Mouse (Mus musculus): ENCODE measurements around the gene Arl4c. TPM values are rescaled to one million over a fixed set of nuclear protein-coding genes. Genes with fewer than 3 reads are reported as not detected.
"Not testable (repeated sequence)": the region's sequence is repeated elsewhere in the genome, so short reads cannot be mapped to it uniquely, and the experiment has no call there.

Gene Arl4c
- polyA plus RNA-seq, 1 experiment from 2014 or later: 23.0 TPM

GRCm38 (mm10) chr1:88641678-88642215 is 60.3 kb downstream of the Arl4c start:
- 71% methylated on average over 2 of the region's 2 CpGs for WGBS

GRCm38 (mm10) chr1:88641194-88641593 is 60.8 kb downstream of the Arl4c start:
- Histone ChIP-seq H3K27me3 (ENCODE audit: control insufficient read depth, insufficient read depth, low read length) (no peaks in the 10 kb centered on the region), H3K9me3 (ENCODE audit: control insufficient read depth, low read length) (no peaks in the 10 kb centered on the region), H3K4me2 (replicated peaks) (no peak overlapping the region), H3K4me3 (replicated peaks; ENCODE audit: low read length) (no peak overlapping the region), H3K27ac (no peak overlapping the region), H3K4me1 (replicated peaks; ENCODE audit: control insufficient read depth, insufficient read depth, low read length) (peaks cover 13% of the 10 kb centered on the region), H3K36me3 (replicated peaks; ENCODE audit: control insufficient read depth, insufficient read depth) (no peaks in the 10 kb centered on the region), H3K9ac (no peak overlapping the region)
- 89% methylated on average over 3 of the region's 3 CpGs for WGBS
- DNase-seq (ENCODE audit: low spot score): no peak
- no peak for ATAC-seq (ENCODE audit: low FRiP score)

More at GRCm38 (mm10) chr1:88641678-88642215, 60.3 kb downstream of the Arl4c start:
- DNase-seq (ENCODE audit: low spot score) (no peak), ATAC-seq (ENCODE audit: low FRiP score) (no peak)
- H3K9me3 ChIP-seq (ENCODE audit: control insufficient read depth, low read length): no peaks in the 10 kb centered on the region
- H3K27me3 ChIP-seq (ENCODE audit: control insufficient read depth, insufficient read depth, low read length): no peaks in the 10 kb centered on the region
- no peak overlapping the region for H3K4me3 ChIP-seq (replicated peaks; ENCODE audit: low read length)
- H3K4me1 ChIP-seq (replicated peaks; ENCODE audit: control insufficient read depth, insufficient read depth, low read length): peaks cover 13% of the 10 kb centered on the region
- H3K9ac ChIP-seq: no peak overlapping the region
- no peaks in the 10 kb centered on the region for H3K36me3 ChIP-seq (replicated peaks; ENCODE audit: control insufficient read depth, insufficient read depth)
- H3K4me2 ChIP-seq (replicated peaks): no peak overlapping the region
- no peak overlapping the region for H3K27ac ChIP-seq

- no peak overlapping the region for H3K9ac ChIP-seq
- ATAC-seq (ENCODE audit: low FRiP score): no peak
- no peak for DNase-seq (ENCODE audit: low spot score)
- 20% methylated on average over 10 of the region's 10 CpGs for WGBS
- no peak overlapping the region for H3K4me2 ChIP-seq (replicated peaks)
- H3K4me1 ChIP-seq (replicated peaks; ENCODE audit: control insufficient read depth, insufficient read depth, low read length): peaks cover 13% of the 10 kb centered on the region
- no peaks in the 10 kb centered on the region for H3K36me3 ChIP-seq (replicated peaks; ENCODE audit: control insufficient read depth, insufficient read depth)
- H3K27me3 ChIP-seq (ENCODE audit: control insufficient read depth, insufficient read depth, low read length): no peaks in the 10 kb centered on the region
- no peak overlapping the region for H3K4me3 ChIP-seq (replicated peaks; ENCODE audit: low read length)
- H3K27ac ChIP-seq: no peak overlapping the region
- H3K9me3 ChIP-seq (ENCODE audit: control insufficient read depth, low read length): no peaks in the 10 kb centered on the region
Measured at GRCm38 (mm10) chr1:88639432-88640281, 62.4 kb downstream of the Arl4c start.

- H3K4me1 ChIP-seq (replicated peaks; ENCODE audit: control insufficient read depth, insufficient read depth, low read length): peaks cover 13% of the 10 kb centered on the region
- no peak overlapping the region for H3K4me2 ChIP-seq (replicated peaks)
- no peak overlapping the region for H3K9ac ChIP-seq
- no peaks in the 10 kb centered on the region for H3K9me3 ChIP-seq (ENCODE audit: control insufficient read depth, low read length)
- WGBS: 68% methylated on average over 4 of the region's 4 CpGs
- DNase-seq (ENCODE audit: low spot score) (no peak), ATAC-seq (ENCODE audit: low FRiP score) (no peak)
- H3K27me3 ChIP-seq (ENCODE audit: control insufficient read depth, insufficient read depth, low read length): no peaks in the 10 kb centered on the region
- H3K36me3 ChIP-seq (replicated peaks; ENCODE audit: control insufficient read depth, insufficient read depth): no peaks in the 10 kb centered on the region
- no peak overlapping the region for H3K4me3 ChIP-seq (replicated peaks; ENCODE audit: low read length)
- no peak overlapping the region for H3K27ac ChIP-seq
Measured at GRCm38 (mm10) chr1:88638622-88639021, 63.4 kb downstream of the Arl4c start.

- not testable (repeated sequence) for H3K4me2 ChIP-seq (replicated peaks); H3K9ac ChIP-seq; H3K4me3 ChIP-seq (replicated peaks; ENCODE audit: low read length); H3K27me3 ChIP-seq (ENCODE audit: control insufficient read depth, insufficient read depth, low read length); H3K4me1 ChIP-seq (replicated peaks; ENCODE audit: control insufficient read depth, insufficient read depth, low read length); H3K27ac ChIP-seq; H3K9me3 ChIP-seq (ENCODE audit: control insufficient read depth, low read length); DNase-seq (ENCODE audit: low spot score); H3K36me3 ChIP-seq (replicated peaks; ENCODE audit: control insufficient read depth, insufficient read depth); ATAC-seq (ENCODE audit: low FRiP score)
- WGBS: 82% methylated on average over 2 of the region's 2 CpGs
Measured at GRCm38 (mm10) chr1:88636579-88637161, 65.4 kb downstream of the Arl4c start.

GRCm38 (mm10) chr1:88635659-88636058 is 66.4 kb downstream of the Arl4c start:
- Histone ChIP-seq H3K4me2 (replicated peaks) (no peak overlapping the region), H3K27ac (no peak overlapping the region), H3K36me3 (replicated peaks; ENCODE audit: control insufficient read depth, insufficient read depth) (no peaks in the 10 kb centered on the region), H3K4me3 (replicated peaks; ENCODE audit: low read length) (no peak overlapping the region), H3K9me3 (ENCODE audit: control insufficient read depth, low read length) (no peaks in the 10 kb centered on the region), H3K9ac (no peak overlapping the region), H3K27me3 (ENCODE audit: control insufficient read depth, insufficient read depth, low read length) (no peaks in the 10 kb centered on the region), H3K4me1 (replicated peaks; ENCODE audit: control insufficient read depth, insufficient read depth, low read length) (peaks cover 4% of the 10 kb centered on the region; the same call in 1 of the 2 replicates)
- 89% methylated on average over 12 of the region's 12 CpGs for WGBS
- ATAC-seq (ENCODE audit: low FRiP score) (no peak), DNase-seq (ENCODE audit: low spot score) (no peak)

GRCm38 (mm10) chr1:88632851-88633250 is 69.2 kb downstream of the Arl4c start:
- no peak overlapping the region for H3K4me3 ChIP-seq (replicated peaks; ENCODE audit: low read length)
- no peak for DNase-seq (ENCODE audit: low spot score)
- no peaks in the 10 kb centered on the region for H3K36me3 ChIP-seq (replicated peaks; ENCODE audit: control insufficient read depth, insufficient read depth)
- H3K9ac ChIP-seq: no peak overlapping the region
- ATAC-seq (ENCODE audit: low FRiP score): no peak
- 75% methylated on average over 6 of the region's 6 CpGs for WGBS
- H3K27me3 ChIP-seq (ENCODE audit: control insufficient read depth, insufficient read depth, low read length): no peaks in the 10 kb centered on the region
- H3K4me2 ChIP-seq (replicated peaks): no peak overlapping the region
- H3K27ac ChIP-seq: no peak overlapping the region
- H3K4me1 ChIP-seq (replicated peaks; ENCODE audit: control insufficient read depth, insufficient read depth, low read length): no peaks in the 10 kb centered on the region
- H3K9me3 ChIP-seq (ENCODE audit: control insufficient read depth, low read length): no peaks in the 10 kb centered on the region

- no peak overlapping the region for H3K4me3 ChIP-seq (replicated peaks; ENCODE audit: low read length)
- no peak overlapping the region for H3K9ac ChIP-seq
- H3K4me2 ChIP-seq (replicated peaks): no peak overlapping the region
- WGBS: 6% methylated on average over 2 of the region's 2 CpGs
- H3K4me1 ChIP-seq (replicated peaks; ENCODE audit: control insufficient read depth, insufficient read depth, low read length): no peaks in the 10 kb centered on the region
- no peaks in the 10 kb centered on the region for H3K36me3 ChIP-seq (replicated peaks; ENCODE audit: control insufficient read depth, insufficient read depth)
- H3K27me3 ChIP-seq (ENCODE audit: control insufficient read depth, insufficient read depth, low read length): no peaks in the 10 kb centered on the region
- no peak for ATAC-seq (ENCODE audit: low FRiP score)
- no peak for DNase-seq (ENCODE audit: low spot score)
- H3K9me3 ChIP-seq (ENCODE audit: control insufficient read depth, low read length): no peaks in the 10 kb centered on the region
- H3K27ac ChIP-seq: no peak overlapping the region
Measured at GRCm38 (mm10) chr1:88629966-88630488, 72.0 kb downstream of the Arl4c start.

GRCm38 (mm10) chr1:88625190-88625589 is 76.8 kb downstream of the Arl4c start:
- Histone ChIP-seq H3K4me2 (replicated peaks) (no peak overlapping the region), H3K36me3 (replicated peaks; ENCODE audit: control insufficient read depth, insufficient read depth) (no peaks in the 10 kb centered on the region), H3K4me3 (replicated peaks; ENCODE audit: low read length) (no peak overlapping the region), H3K9me3 (ENCODE audit: control insufficient read depth, low read length) (no peaks in the 10 kb centered on the region), H3K27me3 (ENCODE audit: control insufficient read depth, insufficient read depth, low read length) (no peaks in the 10 kb centered on the region), H3K9ac (no peak overlapping the region), H3K4me1 (replicated peaks; ENCODE audit: control insufficient read depth, insufficient read depth, low read length) (peaks cover 10% of the 10 kb centered on the region), H3K27ac (no peak overlapping the region)
- ATAC-seq (ENCODE audit: low FRiP score) (no peak), DNase-seq (ENCODE audit: low spot score) (no peak)
- whole genome bisulfite sequencing: 93% methylated on average over 1 of the region's 1 CpGs

Data from hindbrain, embryonic 14.5 days (tissue).